Mouse (Mus musculus) heart, embryonic 10.5 days (tissue): ENCODE measurements around the gene Slc12a3. TPM values are rescaled to one million over a fixed set of nuclear protein-coding genes. Genes with fewer than 3 reads are reported as not detected.
A peak's percentile ranks its signal among the peaks of the same experiment; 100 is the strongest.

Experiments
- DNase-seq: peaks from one replicate; pipeline ENCODE4 v3.0.0-alpha.2; 2017; ENCODE audit warnings: low spot score
- H3K27ac ChIP-seq: fragments of 300-500 bp; sonication (generic); 2 replicates; pipeline ENCODE4 v1.5.1; 2016; ENCODE audit warnings: mild to moderate bottlenecking
- H3K27me3 ChIP-seq: fragments of 300-500 bp; sonication (generic); 2 replicates; pipeline ENCODE4 v1.6.1; 2016; ENCODE audit warnings: mild to moderate bottlenecking; ENCODE audit not compliant: poor library complexity, insufficient read depth, severe bottlenecking
- H3K36me3 ChIP-seq: fragments of 300-500 bp; sonication (generic); 2 replicates; pipeline ENCODE4 v1.6.1; 2016; ENCODE audit warnings: mild to moderate bottlenecking, moderate library complexity
- H3K4me1 ChIP-seq: fragments of 300-500 bp; sonication (generic); 2 replicates; pipeline ENCODE4 v1.6.1; 2016; ENCODE audit warnings: mild to moderate bottlenecking
- H3K4me3 ChIP-seq: fragments of 300-500 bp; sonication (generic); 2 replicates; pipeline ENCODE4 v1.5.1; 2016; ENCODE audit warnings: mild to moderate bottlenecking, moderate library complexity
- H3K9me3 ChIP-seq: fragments of 300-500 bp; sonication (generic); 2 replicates; pipeline ENCODE4 v1.6.1; 2016; ENCODE audit warnings: mild to moderate bottlenecking, moderate library complexity
- WGBS: fragments of 180-500 bp; shearing (Covaris S2); methylation state at CpG from one replicate; pipeline ENCODE4 v1.1.7; 2016; 5-methylcytosine and 5-hydroxymethylcytosine counted together
- polyA plus RNA-seq: library from polyadenylated mRNA; unstranded; fragments of >200 nt; fragmentation: Nextera tagmentation; extraction: Ambion mirVana; gene quantifications from 2 replicates; pipeline ENCODE4 v1.2.1, GENCODE M21; 2016

The Slc12a3 gene
- polyA plus RNA-seq, 1 experiment from 2014 or later, result 0.06 TPM

- H3K4me3 ChIP-seq, result no peak overlapping the region
- no peaks in the 10 kb centered on the region for H3K36me3 ChIP-seq
- peaks cover 17% of the 10 kb centered on the region for H3K4me1 ChIP-seq
- DNase-seq, result no peak
- H3K27ac ChIP-seq, result peak overlapping the region; percentile 49; the same call in 1 of the 2 replicates
- 73% methylated on average over 2 of the region's 2 CpGs for WGBS
- H3K9me3 ChIP-seq, result no peaks in the 10 kb centered on the region
- no peaks in the 10 kb centered on the region for H3K27me3 ChIP-seq
Measured at GRCm38 (mm10) chr8:94363906-94364305, 34.9 kb downstream of the Slc12a3 start.

- Histone ChIP-seq H3K36me3 (no peaks in the 10 kb centered on the region), H3K27ac (no peak overlapping the region), H3K4me1 (peaks cover 17% of the 10 kb centered on the region), H3K9me3 (no peaks in the 10 kb centered on the region), H3K27me3 (no peaks in the 10 kb centered on the region), H3K4me3 (no peak overlapping the region)
- WGBS, result 80% methylated on average over 6 of the region's 6 CpGs
- no peak for DNase-seq
Measured at GRCm38 (mm10) chr8:94364686-94365312, 35.8 kb downstream of the Slc12a3 start.

- H3K27ac ChIP-seq, result no peak overlapping the region
- no peak overlapping the region for H3K4me3 ChIP-seq
- no peaks in the 10 kb centered on the region for H3K9me3 ChIP-seq
- H3K27me3 ChIP-seq, result no peaks in the 10 kb centered on the region
- H3K36me3 ChIP-seq, result no peaks in the 10 kb centered on the region
- no peak for DNase-seq
- 80% methylated on average over 9 of the region's 9 CpGs for WGBS
- peaks cover 17% of the 10 kb centered on the region for H3K4me1 ChIP-seq
Measured at GRCm38 (mm10) chr8:94365410-94365981, 36.5 kb downstream of the Slc12a3 start.

GRCm38 (mm10) chr8:94370839-94371238 is 41.8 kb downstream of the Slc12a3 start:
- no peaks in the 10 kb centered on the region for H3K9me3 ChIP-seq
- H3K36me3 ChIP-seq, result no peaks in the 10 kb centered on the region
- DNase-seq, result no peak
- H3K27me3 ChIP-seq, result no peaks in the 10 kb centered on the region
- no peak overlapping the region for H3K27ac ChIP-seq
- H3K4me3 ChIP-seq, result no peak overlapping the region
- WGBS, result 73% methylated on average over 5 of the region's 5 CpGs
- peaks cover 6% of the 10 kb centered on the region for H3K4me1 ChIP-seq

- Histone ChIP-seq H3K9me3 (no peaks in the 10 kb centered on the region), H3K4me1 (peaks cover 12% of the 10 kb centered on the region), H3K27me3 (no peaks in the 10 kb centered on the region), H3K27ac (no peak overlapping the region), H3K4me3 (no peak overlapping the region), H3K36me3 (no peaks in the 10 kb centered on the region)
- DNase-seq, result no peak
- WGBS, result 76% methylated on average over 6 of the region's 6 CpGs
Measured at GRCm38 (mm10) chr8:94372955-94373599, 44.1 kb downstream of the Slc12a3 start.

- H3K4me3 ChIP-seq, result no peak overlapping the region
- no peaks in the 10 kb centered on the region for H3K36me3 ChIP-seq
- H3K27me3 ChIP-seq, result no peaks in the 10 kb centered on the region
- DNase-seq, result no peak
- H3K27ac ChIP-seq, result peak overlapping the region; percentile 31; the same call in 1 of the 2 replicates
- WGBS, result 14% methylated on average over 3 of the region's 3 CpGs
- no peaks in the 10 kb centered on the region for H3K9me3 ChIP-seq
- peaks cover 21% of the 10 kb centered on the region for H3K4me1 ChIP-seq
Measured at GRCm38 (mm10) chr8:94375551-94375991, 46.6 kb downstream of the Slc12a3 start.

- Histone ChIP-seq H3K9me3 (no peaks in the 10 kb centered on the region), H3K27me3 (no peaks in the 10 kb centered on the region), H3K4me3 (no peak overlapping the region), H3K27ac (0 out of 2 replicates have a peak overlapping the region, but pooled peaks have one; percentile 31), H3K4me1 (peaks cover 21% of the 10 kb centered on the region), H3K36me3 (no peaks in the 10 kb centered on the region)
- DNase-seq, result no peak
- 77% methylated on average over 3 of the region's 3 CpGs for WGBS
Measured at GRCm38 (mm10) chr8:94376176-94376575, 47.2 kb downstream of the Slc12a3 start.

GRCm38 (mm10) chr8:94376580-94376979 is 47.6 kb downstream of the Slc12a3 start:
- no peaks in the 10 kb centered on the region for H3K36me3 ChIP-seq
- H3K9me3 ChIP-seq, result no peaks in the 10 kb centered on the region
- no peak overlapping the region for H3K27ac ChIP-seq
- H3K27me3 ChIP-seq, result no peaks in the 10 kb centered on the region
- DNase-seq, result no peak
- 100% methylated on average over 2 of the region's 2 CpGs for WGBS
- peaks cover 21% of the 10 kb centered on the region for H3K4me1 ChIP-seq
- no peak overlapping the region for H3K4me3 ChIP-seq

GRCm38 (mm10) chr8:94377031-94377430 is 48.0 kb downstream of the Slc12a3 start:
- no peak overlapping the region for H3K27ac ChIP-seq
- no peak overlapping the region for H3K4me3 ChIP-seq
- no peaks in the 10 kb centered on the region for H3K36me3 ChIP-seq
- no peaks in the 10 kb centered on the region for H3K27me3 ChIP-seq
- WGBS, result 78% methylated on average over 4 of the region's 4 CpGs
- no peak for DNase-seq
- H3K9me3 ChIP-seq, result no peaks in the 10 kb centered on the region
- peaks cover 21% of the 10 kb centered on the region for H3K4me1 ChIP-seq

- H3K27ac ChIP-seq, result peak overlapping the region; percentile 42; the same call in 1 of the 2 replicates
- WGBS, result 65% methylated on average over 11 of the region's 11 CpGs
- no peaks in the 10 kb centered on the region for H3K36me3 ChIP-seq
- H3K9me3 ChIP-seq, result no peaks in the 10 kb centered on the region
- DNase-seq, result no peak
- H3K4me3 ChIP-seq, result no peak overlapping the region
- H3K27me3 ChIP-seq, result no peaks in the 10 kb centered on the region
- H3K4me1 ChIP-seq, result peaks cover 21% of the 10 kb centered on the region
Measured at GRCm38 (mm10) chr8:94377714-94378205, 48.8 kb downstream of the Slc12a3 start.

- Histone ChIP-seq H3K4me3 (no peak overlapping the region), H3K27ac (peak overlapping the region; percentile 60; the same call in 1 of the 2 replicates)
- WGBS, result 75% methylated on average over 15 of the region's 15 CpGs
Measured at GRCm38 (mm10) chr8:94378763-94379415, 49.9 kb downstream of the Slc12a3 start.

GRCm38 (mm10) chr8:94379686-94380085 is 50.7 kb downstream of the Slc12a3 start:
- H3K4me3 ChIP-seq, result no peak overlapping the region
- DNase-seq, result no peak
- H3K27me3 ChIP-seq, result no peaks in the 10 kb centered on the region
- H3K9me3 ChIP-seq, result no peaks in the 10 kb centered on the region
- H3K27ac ChIP-seq, result no peak overlapping the region
- WGBS, result 88% methylated on average over 9 of the region's 9 CpGs
- H3K36me3 ChIP-seq, result no peaks in the 10 kb centered on the region
- peaks cover 21% of the 10 kb centered on the region for H3K4me1 ChIP-seq

More at GRCm38 (mm10) chr8:94378763-94379415, 49.9 kb downstream of the Slc12a3 start:
- H3K36me3 ChIP-seq, result no peaks in the 10 kb centered on the region
- no peaks in the 10 kb centered on the region for H3K9me3 ChIP-seq
- H3K27me3 ChIP-seq, result no peaks in the 10 kb centered on the region
- H3K4me1 ChIP-seq, result peaks cover 21% of the 10 kb centered on the region
- DNase-seq, result no peak

GRCm38 (mm10) chr8:94384166-94384565 is 55.2 kb downstream of the Slc12a3 start:
- WGBS, result 74% methylated on average over 7 of the region's 7 CpGs
- no peaks in the 10 kb centered on the region for H3K27me3 ChIP-seq
- no peaks in the 10 kb centered on the region for H3K9me3 ChIP-seq
- H3K4me1 ChIP-seq, result peaks cover 19% of the 10 kb centered on the region
- no peak for DNase-seq
- H3K4me3 ChIP-seq, result no peak overlapping the region
- peaks cover under 1% of the 10 kb centered on the region for H3K36me3 ChIP-seq
- H3K27ac ChIP-seq, result no peak overlapping the region
